Mouse (Mus musculus) macrophage (primary cell): ENCODE results near the gene Ndufb6. TPM values are rescaled to one million over a fixed set of nuclear protein-coding genes. Genes with fewer than 3 reads are reported as not detected.
A peak's percentile ranks its signal among the peaks of the same experiment; 100 is the strongest.
"Not testable (repeated sequence)": the region's sequence is repeated elsewhere in the genome, so short reads cannot be mapped to it uniquely, and the experiment has no call there.

ENCODE experiments used
- H3K27ac ChIP-seq: fragments of 350-480 bp; formaldehyde crosslinking; 2 replicates; pipeline ENCODE4 v1.9.0; 2021
- H3K36me3 ChIP-seq: fragments of 350-480 bp; formaldehyde crosslinking; 2 replicates; pipeline ENCODE4 v1.9.0; 2021; ENCODE audit errors: inconsistent target
- H3K4me3 ChIP-seq: fragments of 350-480 bp; formaldehyde crosslinking; 2 replicates; pipeline ENCODE4 v1.9.0; 2021; ENCODE audit errors: inconsistent target
- H3K79me2 ChIP-seq: fragments of 350-480 bp; formaldehyde crosslinking; 2 replicates; pipeline ENCODE4 v1.9.0; 2021; ENCODE audit errors: inconsistent target
- WGBS: methylation state at CpG from one replicate; pipeline ENCODE4 v1.1.7; 2026; ENCODE audit warnings: inconsistent platforms; ENCODE audit not compliant: missing documents; 5-methylcytosine and 5-hydroxymethylcytosine counted together
- polyA plus RNA-seq: library from polyadenylated mRNA; stranded (reverse); fragments of 250-400 nt; gene quantifications from 3 replicates; pipeline ENCODE4 v1.2.4, GENCODE M21; 2018; ENCODE audit warnings: inconsistent platforms
- total RNA-seq, 78 experiments: library from RNA; depleted of rRNA; stranded (reverse); fragments of 250-400 nt; gene quantifications; 1 replicate in 9 of 78; 2 replicates in 24 of 78; 3 replicates in 43 of 78; 4 replicates in 2 of 78; pipeline ENCODE4 v1.2.4; 2018; ENCODE audit warnings: inconsistent platforms in 56 of 78

Gene Ndufb6
- 10 to 100 TPM in 1 of 26 experiments, 1 to 10 TPM in 13, not detected in 12; 1.5 to 13.8 (median 2.8) TPM for total RNA-seq (2018; cell fraction: chromatin; rRNA removed)
- 10 to 100 TPM; 48.6 to 76.5 (median 60.9) TPM for total RNA-seq (2018; cell fraction: cytosol; rRNA removed)
- 10 to 100 TPM in 9 of 26 experiments, 1 to 10 TPM in 17; 4.2 to 18.1 (median 7.5) TPM for total RNA-seq (2018; cell fraction: nucleus; rRNA removed)
- polyA plus RNA-seq = 20.0 to 125 TPM (median 65.2 TPM) in 3 replicates

GRCm38 (mm10) chr4:40279276-40279900 is at the start of gene Ndufb6:
Gene Ndufb6, minus strand, starts transcription at chr4:40279421.
- Histone ChIP-seq H3K27ac (peak within 1 kb of the TSS; percentile 35), H3K4me3 (peak within 1 kb of the TSS; percentile 95), H3K79me2 (peaks cover 30% of the 10 kb centered on the region), H3K36me3 (0 out of 2 replicates have a peak, but pooled peaks cover 8% of the 10 kb centered on the region)
- WGBS = 1% methylated on average over 36 of the region's 36 CpGs

GRCm38 (mm10) chr4:40327161-40327560 is 47.9 kb upstream of the Ndufb6 start:
- Histone ChIP-seq H3K27ac (peak overlapping the region; percentile 24; the same call in 1 of the 2 replicates), H3K79me2 (no peaks in the 10 kb centered on the region), H3K4me3 (no peak overlapping the region), H3K36me3 (no peaks in the 10 kb centered on the region)
- WGBS = 29% methylated on average over 3 of the region's 3 CpGs

- WGBS = 36% methylated on average over 7 of the region's 7 CpGs
- H3K27ac ChIP-seq = no peak overlapping the region
- no peaks in the 10 kb centered on the region for H3K36me3 ChIP-seq
- no peaks in the 10 kb centered on the region for H3K79me2 ChIP-seq
- H3K4me3 ChIP-seq = no peak overlapping the region
Observed at GRCm38 (mm10) chr4:40324620-40325019, 45.4 kb upstream of the Ndufb6 start.

GRCm38 (mm10) chr4:40317404-40317803 is 38.2 kb upstream of the Ndufb6 start:
- Histone ChIP-seq H3K36me3 (no peaks in the 10 kb centered on the region), H3K79me2 (no peaks in the 10 kb centered on the region), H3K27ac (no peak overlapping the region), H3K4me3 (no peak overlapping the region)
- 88% methylated on average over 2 of the region's 3 CpGs for WGBS

- Histone ChIP-seq H3K27ac (peak overlapping the region; percentile 40), H3K79me2 (no peaks in the 10 kb centered on the region)
- 40% methylated on average over 6 of the region's 6 CpGs for WGBS
Observed at GRCm38 (mm10) chr4:40313026-40313425, 33.8 kb upstream of the Ndufb6 start.

GRCm38 (mm10) chr4:40312213-40312612 is 33.0 kb upstream of the Ndufb6 start:
- H3K27ac ChIP-seq = peak overlapping the region; percentile 40
- H3K4me3 ChIP-seq = no peak overlapping the region
- no peaks in the 10 kb centered on the region for H3K36me3 ChIP-seq
- H3K79me2 ChIP-seq = no peaks in the 10 kb centered on the region
- 82% methylated on average over 1 of the region's 1 CpGs for WGBS

More at GRCm38 (mm10) chr4:40313026-40313425, 33.8 kb upstream of the Ndufb6 start:
- no peak overlapping the region for H3K4me3 ChIP-seq
- no peaks in the 10 kb centered on the region for H3K36me3 ChIP-seq

GRCm38 (mm10) chr4:40310796-40311383 is 31.7 kb upstream of the Ndufb6 start:
- Histone ChIP-seq H3K27ac (no peak overlapping the region), H3K4me3 (no peak overlapping the region), H3K36me3 (no peaks in the 10 kb centered on the region), H3K79me2 (no peaks in the 10 kb centered on the region)
- WGBS = 86% methylated on average over 11 of the region's 11 CpGs

GRCm38 (mm10) chr4:40309682-40310081 is 30.5 kb upstream of the Ndufb6 start:
- Histone ChIP-seq H3K36me3 (no peaks in the 10 kb centered on the region), H3K4me3 (no peak overlapping the region), H3K27ac (no peak overlapping the region), H3K79me2 (no peaks in the 10 kb centered on the region)

GRCm38 (mm10) chr4:40302445-40303125 is 23.4 kb upstream of the Ndufb6 start:
- Histone ChIP-seq H3K79me2 (no peaks in the 10 kb centered on the region), H3K36me3 (no peaks in the 10 kb centered on the region), H3K27ac (no peak overlapping the region), H3K4me3 (no peak overlapping the region)
- WGBS = 48% methylated on average over 10 of the region's 10 CpGs

GRCm38 (mm10) chr4:40301076-40301789 is 22.0 kb upstream of the Ndufb6 start:
- H3K79me2 ChIP-seq = no peaks in the 10 kb centered on the region
- H3K4me3 ChIP-seq = peak overlapping the region; percentile 11; the same call in 1 of the 2 replicates
- no peak overlapping the region for H3K27ac ChIP-seq
- WGBS = 8% methylated on average over 16 of the region's 16 CpGs
- no peaks in the 10 kb centered on the region for H3K36me3 ChIP-seq

- H3K4me3 ChIP-seq = no peak overlapping the region
- H3K36me3 ChIP-seq = no peaks in the 10 kb centered on the region
- H3K27ac ChIP-seq = no peak overlapping the region
- no peaks in the 10 kb centered on the region for H3K79me2 ChIP-seq
- WGBS = 23% methylated on average over 5 of the region's 5 CpGs
Observed at GRCm38 (mm10) chr4:40299169-40299568, 19.9 kb upstream of the Ndufb6 start.

GRCm38 (mm10) chr4:40291511-40291910 is 12.3 kb upstream of the Ndufb6 start:
- WGBS = 91% methylated on average over 11 of the region's 11 CpGs
- H3K27ac ChIP-seq, H3K36me3 ChIP-seq, H3K79me2 ChIP-seq, H3K4me3 ChIP-seq: not testable (repeated sequence)

- no peaks in the 10 kb centered on the region for H3K36me3 ChIP-seq
- no peak overlapping the region for H3K27ac ChIP-seq
- WGBS = 96% methylated on average over 2 of the region's 2 CpGs
- H3K79me2 ChIP-seq = no peaks in the 10 kb centered on the region
- H3K4me3 ChIP-seq = no peak overlapping the region
Observed at GRCm38 (mm10) chr4:40289046-40289445, 9.8 kb upstream of the Ndufb6 start.

- H3K4me3 ChIP-seq = no peak overlapping the region
- no peaks in the 10 kb centered on the region for H3K36me3 ChIP-seq
- WGBS = 18% methylated on average over 6 of the region's 6 CpGs
- no peak overlapping the region for H3K27ac ChIP-seq
- H3K79me2 ChIP-seq = no peaks in the 10 kb centered on the region
Observed at GRCm38 (mm10) chr4:40287415-40287814, 8.2 kb upstream of the Ndufb6 start.
